Mouse (Mus musculus) intestine, postnatal 0 days (tissue): ENCODE results near the gene Plpp7. TPM values are rescaled to one million over a fixed set of nuclear protein-coding genes. Genes with fewer than 3 reads are reported as not detected.

Experiments
- ATAC-seq: fragments of 200-750 bp; cut with Nextera tagmentation; 2 replicates; pipeline ENCODE4 v1.8.0; 2017; ENCODE audit warnings: mild to moderate bottlenecking, moderate TSS enrichment, moderate library complexity
- H3K27ac ChIP-seq: fragments of 300-500 bp; sonication (generic); 2 replicates; pipeline ENCODE4 v1.5.1; 2014; ENCODE audit warnings: mild to moderate bottlenecking, low read depth, low read length, moderate library complexity
- H3K27me3 ChIP-seq: fragments of 300-500 bp; sonication (generic); replicated peaks from 2 replicates; pipeline ENCODE4 v1.6.1; 2014; ENCODE audit warnings: low read length, mixed read lengths; ENCODE audit not compliant: control insufficient read depth, insufficient read depth
- H3K36me3 ChIP-seq: fragments of 300-500 bp; sonication (generic); 2 replicates; pipeline ENCODE4 v1.6.1; 2014; ENCODE audit warnings: mild to moderate bottlenecking, moderate library complexity; ENCODE audit not compliant: control insufficient read depth, insufficient read depth
- H3K4me1 ChIP-seq: fragments of 300-500 bp; sonication (generic); replicated peaks from 2 replicates; pipeline ENCODE4 v1.6.1; 2014; ENCODE audit warnings: antibody characterized with exemption, low read length, mixed read lengths; ENCODE audit not compliant: control insufficient read depth, insufficient read depth
- H3K4me2 ChIP-seq: fragments of 300-500 bp; sonication (generic); replicated peaks from 2 replicates; pipeline ENCODE4 v1.6.1; 2014; ENCODE audit warnings: low read depth, mild to moderate bottlenecking, moderate library complexity
- H3K4me3 ChIP-seq: fragments of 300-500 bp; sonication (generic); 2 replicates; pipeline ENCODE4 v1.5.1; 2014; ENCODE audit warnings: low read depth, low read length
- H3K9ac ChIP-seq: fragments of 300-500 bp; sonication (generic); 2 replicates; pipeline ENCODE4 v1.6.1; 2014; ENCODE audit warnings: mild to moderate bottlenecking, low read depth, low read length
- H3K9me3 ChIP-seq: fragments of 300-500 bp; sonication (generic); 2 replicates; pipeline ENCODE4 v1.6.1; 2016; ENCODE audit warnings: mixed run types; ENCODE audit not compliant: control insufficient read depth
- CTCF ChIP-seq: sonication (generic); IDR thresholded peaks from 2 replicates; pipeline ENCODE4 v1.5.1; 2016; ENCODE audit warnings: low read depth, mild to moderate bottlenecking, control low read depth, antibody characterized with exemption, moderate library complexity
- WGBS: fragments of 180-500 bp; shearing (Covaris S2); extraction: QIAGEN DNeasy Blood & Tissue Kit; methylation state at CpG from one replicate; pipeline ENCODE4 v1.1.7; 2014; 5-methylcytosine and 5-hydroxymethylcytosine counted together
- polyA plus RNA-seq: library from polyadenylated mRNA; unstranded; fragments of >200 nt; fragmentation: Nextera tagmentation; extraction: Ambion mirVana; gene quantifications from 2 replicates; pipeline ENCODE4 v1.2.1, GENCODE M21; 2015

The Plpp7 gene
- polyA plus RNA-seq, 1 experiment from 2014 or later: 3.8 TPM

- no peak for TF ChIP-seq CTCF
- Histone ChIP-seq H3K36me3 (peaks cover 12% of the 10 kb centered on the region; the same call in 1 of the 2 replicates), H3K4me2 (no peak overlapping the region), H3K9me3 (no peaks in the 10 kb centered on the region), H3K9ac (no peak overlapping the region), H3K27ac (no peak overlapping the region), H3K27me3 (no peaks in the 10 kb centered on the region), H3K4me3 (no peak overlapping the region), H3K4me1 (no peaks in the 10 kb centered on the region)
- no peak for ATAC-seq
- WGBS: 85% methylated on average over 10 of the region's 10 CpGs
These were observed 38.8 kb upstream of the Plpp7 start for GRCm38 (mm10) chr2:32056524-32056923.

- Histone ChIP-seq H3K9me3 (no peaks in the 10 kb centered on the region), H3K9ac (no peak overlapping the region), H3K27me3 (no peaks in the 10 kb centered on the region), H3K27ac (no peak overlapping the region), H3K4me1 (no peaks in the 10 kb centered on the region), H3K36me3 (peaks cover 4% of the 10 kb centered on the region; the same call in 1 of the 2 replicates), H3K4me3 (no peak overlapping the region), H3K4me2 (no peak overlapping the region)
- 75% methylated on average over 2 of the region's 2 CpGs for WGBS
- no peak for TF ChIP-seq CTCF
- ATAC-seq: no peak
These were observed 38.0 kb upstream of the Plpp7 start for GRCm38 (mm10) chr2:32057360-32057759.

- 78% methylated on average over 4 of the region's 4 CpGs for WGBS
- Histone ChIP-seq H3K36me3 (no peaks in the 10 kb centered on the region), H3K27me3 (no peaks in the 10 kb centered on the region), H3K9ac (no peak overlapping the region), H3K4me1 (no peaks in the 10 kb centered on the region), H3K4me2 (no peak overlapping the region), H3K27ac (no peak overlapping the region), H3K4me3 (no peak overlapping the region), H3K9me3 (no peaks in the 10 kb centered on the region)
- TF ChIP-seq CTCF: no peak
- ATAC-seq: no peak
These were observed 37.5 kb upstream of the Plpp7 start for GRCm38 (mm10) chr2:32057794-32058193.

- no peaks in the 10 kb centered on the region for H3K36me3 ChIP-seq
- 82% methylated on average over 9 of the region's 9 CpGs for WGBS
- H3K4me3 ChIP-seq: no peak overlapping the region
- no peak overlapping the region for H3K9ac ChIP-seq
- no peaks in the 10 kb centered on the region for H3K9me3 ChIP-seq
- H3K4me1 ChIP-seq: no peaks in the 10 kb centered on the region
- no peaks in the 10 kb centered on the region for H3K27me3 ChIP-seq
- ATAC-seq: no peak
- no peak overlapping the region for H3K27ac ChIP-seq
- no peak overlapping the region for H3K4me2 ChIP-seq
- TF ChIP-seq CTCF: no peak
These were observed 37.1 kb upstream of the Plpp7 start for GRCm38 (mm10) chr2:32058241-32058640.

GRCm38 (mm10) chr2:32058716-32059115, 36.6 kb upstream of the Plpp7 start:
- TF ChIP-seq CTCF: no peak
- 27% methylated on average over 5 of the region's 5 CpGs for WGBS
- ATAC-seq: no peak

GRCm38 (mm10) chr2:32059613-32060012, 35.7 kb upstream of the Plpp7 start:
- H3K27ac ChIP-seq: no peak overlapping the region
- H3K9ac ChIP-seq: no peak overlapping the region
- TF ChIP-seq CTCF: no peak
- no peaks in the 10 kb centered on the region for H3K4me1 ChIP-seq
- H3K4me2 ChIP-seq: no peak overlapping the region
- no peaks in the 10 kb centered on the region for H3K27me3 ChIP-seq
- no peaks in the 10 kb centered on the region for H3K9me3 ChIP-seq
- no peaks in the 10 kb centered on the region for H3K36me3 ChIP-seq
- WGBS: 68% methylated on average over 6 of the region's 6 CpGs
- no peak overlapping the region for H3K4me3 ChIP-seq
- no peak for ATAC-seq

More at GRCm38 (mm10) chr2:32058716-32059115, 36.6 kb upstream of the Plpp7 start:
- no peak overlapping the region for H3K4me3 ChIP-seq
- no peaks in the 10 kb centered on the region for H3K27me3 ChIP-seq
- H3K9me3 ChIP-seq: no peaks in the 10 kb centered on the region
- H3K9ac ChIP-seq: no peak overlapping the region
- H3K4me2 ChIP-seq: no peak overlapping the region
- no peak overlapping the region for H3K27ac ChIP-seq
- H3K4me1 ChIP-seq: no peaks in the 10 kb centered on the region
- H3K36me3 ChIP-seq: no peaks in the 10 kb centered on the region

- TF ChIP-seq CTCF: no peak
- H3K4me3 ChIP-seq: no peak overlapping the region
- no peaks in the 10 kb centered on the region for H3K27me3 ChIP-seq
- H3K4me2 ChIP-seq: no peak overlapping the region
- H3K36me3 ChIP-seq: no peaks in the 10 kb centered on the region
- no peak overlapping the region for H3K9ac ChIP-seq
- no peaks in the 10 kb centered on the region for H3K9me3 ChIP-seq
- no peaks in the 10 kb centered on the region for H3K4me1 ChIP-seq
- no peak overlapping the region for H3K27ac ChIP-seq
- no peak for ATAC-seq
- 66% methylated on average over 6 of the region's 6 CpGs for WGBS
These were observed 35.0 kb upstream of the Plpp7 start for GRCm38 (mm10) chr2:32060228-32060805.
